Mouse (Mus musculus) left cerebral cortex, postnatal 10 days (tissue): ENCODE measurements around the gene Pofut2. TPM values are rescaled to one million over a fixed set of nuclear protein-coding genes. Genes with fewer than 3 reads are reported as not detected.

Experiments
- DNase-seq, 2 experiments: peaks; one replicate each; pipeline ENCODE4 v3.0.0; 2021 to 2022; ENCODE audit warnings: low spot score in 2 of 2, mixed read lengths in 1 of 2; ENCODE audit errors: extremely low spot score in 1 of 2
- intact Hi-C: fragments of 180-260 bp; cut with DNase I; formaldehyde crosslinking; loops from one replicate; pipeline ENCODE4 v1.15.1; 2025
- total RNA-seq, 2 experiments: library from RNA; stranded (reverse); gene quantifications; 2 replicates each; pipeline ENCODE4 v1.2.3; 2021

The Pofut2 gene
- total RNA-seq, 2 experiments from 2014 or later: 30.0 to 33.5 TPM

- DNase-seq: no peak
These were observed 32.2 kb upstream of the Pofut2 start for GRCm38 (mm10) chr10:77226691-77227367.

GRCm38 (mm10) chr10:77227368-77227723, 31.7 kb upstream of the Pofut2 start:
- intact Hi-C loops: no loop called here
- DNase-seq: no peak

More at GRCm38 (mm10) chr10:77226691-77227367, 32.2 kb upstream of the Pofut2 start:
- intact Hi-C loops: no loop called here

- DNase-seq: no peak
- intact Hi-C loops: no loop called here
These were observed 29.1 kb upstream of the Pofut2 start for GRCm38 (mm10) chr10:77229609-77230595.

- no peak for DNase-seq
These were observed 26.9 kb upstream of the Pofut2 start for GRCm38 (mm10) chr10:77231861-77232755.

GRCm38 (mm10) chr10:77233230-77233629, 25.8 kb upstream of the Pofut2 start:
- DNase-seq: no peak
- intact Hi-C loops: no loop called here

More at GRCm38 (mm10) chr10:77231861-77232755, 26.9 kb upstream of the Pofut2 start:
- intact Hi-C loops: no loop called here

GRCm38 (mm10) chr10:77234991-77235616, 23.9 kb upstream of the Pofut2 start:
- DNase-seq: no peak
- intact Hi-C loops: no loop called here

- no peak for DNase-seq
- intact Hi-C loops: no loop called here
These were observed 21.0 kb upstream of the Pofut2 start for GRCm38 (mm10) chr10:77237795-77238580.

- DNase-seq: peak in 1 of 2 experiments; percentile 65
- intact Hi-C loops: no loop called here
These were observed 18.3 kb upstream of the Pofut2 start for GRCm38 (mm10) chr10:77240764-77241163.

- no peak for DNase-seq
- intact Hi-C loops: no loop called here
These were observed 16.6 kb upstream of the Pofut2 start for GRCm38 (mm10) chr10:77242396-77242795.

- no peak for DNase-seq
- intact Hi-C loops: no loop called here
These were observed 16.1 kb upstream of the Pofut2 start for GRCm38 (mm10) chr10:77242871-77243270.

- intact Hi-C loops: no loop called here
- no peak for DNase-seq
These were observed 15.4 kb upstream of the Pofut2 start for GRCm38 (mm10) chr10:77243572-77244161.

GRCm38 (mm10) chr10:77244777-77245176, 14.2 kb upstream of the Pofut2 start:
- DNase-seq: no peak
- intact Hi-C loops: no loop called here

GRCm38 (mm10) chr10:77247048-77247447, 12.0 kb upstream of the Pofut2 start:
- intact Hi-C loops: no loop called here

GRCm38 (mm10) chr10:77247707-77248106, 11.3 kb upstream of the Pofut2 start:
- DNase-seq: no peak
- intact Hi-C loops: no loop called here

More at GRCm38 (mm10) chr10:77247048-77247447, 12.0 kb upstream of the Pofut2 start:
- DNase-seq: no peak

GRCm38 (mm10) chr10:77251223-77251783, 7.7 kb upstream of the Pofut2 start:
- peak in 1 of 2 experiments; percentile 75 for DNase-seq
- intact Hi-C loops: loop anchor here (5.0 kb wide), 2 partner anchors 169 to 414 kb away; no protein-coding TSS in a partner anchor

- peak in 1 of 2 experiments; percentile 60 for DNase-seq
- intact Hi-C loops: loop anchor here (5.0 kb wide), 2 partner anchors 170 to 415 kb away; no protein-coding TSS in a partner anchor
These were observed 7.1 kb upstream of the Pofut2 start for GRCm38 (mm10) chr10:77251784-77252539.
